Mouse (Mus musculus): ENCODE data around the gene Pik3ap1. TPM values are rescaled to one million over a fixed set of nuclear protein-coding genes. Genes with fewer than 3 reads are reported as not detected.
"Not testable (repeated sequence)": the region's sequence is repeated elsewhere in the genome, so short reads cannot be mapped to it uniquely, and the experiment has no call there.

Gene Pik3ap1
- polyA plus RNA-seq, 1 experiment from 2014 or later = 2.0 TPM

- Histone ChIP-seq H3K4me1 (no peaks in the 10 kb centered on the region), H3K27me3 (replicated peaks) (no peaks in the 10 kb centered on the region), H3K9ac (no peak overlapping the region), H3K9me3 (no peaks in the 10 kb centered on the region), H3K4me3 (no peak overlapping the region), H3K4me2 (no peak overlapping the region), H3K27ac (replicated peaks) (no peak overlapping the region), H3K36me3 (no peaks in the 10 kb centered on the region)
- ATAC-seq (ENCODE audit: extremely low read depth, insufficient number of reproducible peaks, low FRiP score, low TSS enrichment) = no peak
- WGBS = 69% methylated on average over 9 of the region's 9 CpGs
Measured at GRCm38 (mm10) chr19:41328743-41329142, 56.2 kb downstream of the Pik3ap1 start.

- peaks cover 13% of the 10 kb centered on the region; the same call in 1 of the 2 replicates for H3K27me3 ChIP-seq (replicated peaks)
- no peak overlapping the region for H3K27ac ChIP-seq (replicated peaks)
- H3K4me2 ChIP-seq = no peak overlapping the region
- H3K9me3 ChIP-seq = no peaks in the 10 kb centered on the region
- no peak for ATAC-seq (ENCODE audit: extremely low read depth, insufficient number of reproducible peaks, low FRiP score, low TSS enrichment)
- no peak overlapping the region for H3K9ac ChIP-seq
- no peak overlapping the region for H3K4me3 ChIP-seq
- H3K36me3 ChIP-seq = no peaks in the 10 kb centered on the region
- H3K4me1 ChIP-seq = no peaks in the 10 kb centered on the region
Measured at GRCm38 (mm10) chr19:41323813-41324212, 61.1 kb downstream of the Pik3ap1 start.

- 73% methylated on average over 4 of the region's 4 CpGs for WGBS
- no peaks in the 10 kb centered on the region for H3K4me1 ChIP-seq
- ATAC-seq (ENCODE audit: extremely low read depth, insufficient number of reproducible peaks, low FRiP score, low TSS enrichment) = no peak
Measured at GRCm38 (mm10) chr19:41323125-41323524, 61.8 kb downstream of the Pik3ap1 start.

GRCm38 (mm10) chr19:41321149-41321548 is 63.8 kb downstream of the Pik3ap1 start:
- WGBS = 76% methylated on average over 4 of the region's 4 CpGs
- H3K9me3 ChIP-seq = no peaks in the 10 kb centered on the region

More at GRCm38 (mm10) chr19:41323125-41323524, 61.8 kb downstream of the Pik3ap1 start:
- Histone ChIP-seq H3K27me3 (replicated peaks) (peaks cover 18% of the 10 kb centered on the region; the same call in 1 of the 2 replicates), H3K9me3 (no peaks in the 10 kb centered on the region), H3K4me2 (no peak overlapping the region), H3K27ac (replicated peaks) (no peak overlapping the region), H3K4me3 (no peak overlapping the region), H3K9ac (no peak overlapping the region), H3K36me3 (no peaks in the 10 kb centered on the region)

GRCm38 (mm10) chr19:41317315-41318095 is 67.4 kb downstream of the Pik3ap1 start:
- Histone ChIP-seq H3K9ac (no peak overlapping the region), H3K27ac (replicated peaks) (no peak overlapping the region), H3K27me3 (replicated peaks) (peaks cover 30% of the 10 kb centered on the region), H3K4me3 (no peak overlapping the region), H3K36me3 (no peaks in the 10 kb centered on the region), H3K4me1 (no peaks in the 10 kb centered on the region), H3K9me3 (no peaks in the 10 kb centered on the region), H3K4me2 (no peak overlapping the region)
- 42% methylated on average over 11 of the region's 11 CpGs for WGBS
- no peak for ATAC-seq (ENCODE audit: extremely low read depth, insufficient number of reproducible peaks, low FRiP score, low TSS enrichment)

More at GRCm38 (mm10) chr19:41321149-41321548, 63.8 kb downstream of the Pik3ap1 start:
- H3K36me3 ChIP-seq = no peaks in the 10 kb centered on the region
- H3K4me3 ChIP-seq = no peak overlapping the region
- H3K4me2 ChIP-seq = no peak overlapping the region
- no peak overlapping the region for H3K9ac ChIP-seq
- ATAC-seq (ENCODE audit: extremely low read depth, insufficient number of reproducible peaks, low FRiP score, low TSS enrichment) = no peak
- H3K27ac ChIP-seq (replicated peaks) = no peak overlapping the region
- peaks cover 29% of the 10 kb centered on the region for H3K27me3 ChIP-seq (replicated peaks)
- H3K4me1 ChIP-seq = no peaks in the 10 kb centered on the region

- Histone ChIP-seq H3K4me1 (peaks cover 9% of the 10 kb centered on the region; the same call in 1 of the 2 replicates), H3K27ac (replicated peaks) (no peak overlapping the region), H3K27me3 (replicated peaks) (peaks cover 24% of the 10 kb centered on the region), H3K36me3 (no peaks in the 10 kb centered on the region), H3K4me3 (no peak overlapping the region), H3K4me2 (no peak overlapping the region), H3K9me3 (no peaks in the 10 kb centered on the region), H3K9ac (no peak overlapping the region)
- ATAC-seq (ENCODE audit: extremely low read depth, insufficient number of reproducible peaks, low FRiP score, low TSS enrichment) = no peak
- WGBS = 79% methylated on average over 7 of the region's 7 CpGs
Measured at GRCm38 (mm10) chr19:41314696-41315095, 70.2 kb downstream of the Pik3ap1 start.

GRCm38 (mm10) chr19:41313663-41314062 is 71.2 kb downstream of the Pik3ap1 start:
- H3K27ac ChIP-seq (replicated peaks) = no peak overlapping the region
- no peak overlapping the region for H3K4me2 ChIP-seq
- H3K36me3 ChIP-seq = no peaks in the 10 kb centered on the region
- WGBS = 18% methylated on average over 6 of the region's 6 CpGs
- ATAC-seq (ENCODE audit: extremely low read depth, insufficient number of reproducible peaks, low FRiP score, low TSS enrichment) = no peak
- H3K27me3 ChIP-seq (replicated peaks) = peaks cover 15% of the 10 kb centered on the region
- H3K9ac ChIP-seq = no peak overlapping the region
- H3K4me1 ChIP-seq = peaks cover 9% of the 10 kb centered on the region; the same call in 1 of the 2 replicates
- H3K9me3 ChIP-seq = no peaks in the 10 kb centered on the region
- no peak overlapping the region for H3K4me3 ChIP-seq

- not testable (repeated sequence) for H3K4me2 ChIP-seq; H3K9me3 ChIP-seq; H3K4me3 ChIP-seq; H3K36me3 ChIP-seq; ATAC-seq (ENCODE audit: extremely low read depth, insufficient number of reproducible peaks, low FRiP score, low TSS enrichment); H3K9ac ChIP-seq; H3K27ac ChIP-seq (replicated peaks); H3K4me1 ChIP-seq
- H3K27me3 ChIP-seq (replicated peaks) = peaks cover 12% of the 10 kb centered on the region
- WGBS = 89% methylated on average over 8 of the region's 8 CpGs
Measured at GRCm38 (mm10) chr19:41312587-41312986, 72.3 kb downstream of the Pik3ap1 start.

GRCm38 (mm10) chr19:41312027-41312426 is 72.9 kb downstream of the Pik3ap1 start:
- ATAC-seq (ENCODE audit: extremely low read depth, insufficient number of reproducible peaks, low FRiP score, low TSS enrichment) = no peak

GRCm38 (mm10) chr19:41310971-41311703 is 73.8 kb downstream of the Pik3ap1 start:
- Histone ChIP-seq H3K4me3 (peak overlapping the region; percentile 51), H3K4me2 (peak overlapping the region; percentile 78), H3K4me1 (peaks cover 9% of the 10 kb centered on the region; the same call in 1 of the 2 replicates), H3K36me3 (no peaks in the 10 kb centered on the region), H3K27me3 (replicated peaks) (peaks cover under 1% of the 10 kb centered on the region), H3K9ac (peak overlapping the region; percentile 29; the same call in 1 of the 2 replicates), H3K27ac (replicated peaks) (no peak overlapping the region), H3K9me3 (no peaks in the 10 kb centered on the region)
- peak; percentile 82; the same call in 1 of the 2 replicates for ATAC-seq (ENCODE audit: extremely low read depth, insufficient number of reproducible peaks, low FRiP score, low TSS enrichment)
- WGBS = 20% methylated on average over 20 of the region's 20 CpGs

More at GRCm38 (mm10) chr19:41312027-41312426, 72.9 kb downstream of the Pik3ap1 start:
- peaks cover 9% of the 10 kb centered on the region; the same call in 1 of the 2 replicates for H3K4me1 ChIP-seq
- no peaks in the 10 kb centered on the region for H3K9me3 ChIP-seq
- H3K27ac ChIP-seq (replicated peaks) = no peak overlapping the region
- H3K4me3 ChIP-seq = no peak overlapping the region
- H3K4me2 ChIP-seq = no peak overlapping the region
- WGBS = 80% methylated on average over 4 of the region's 4 CpGs
- peaks cover 10% of the 10 kb centered on the region for H3K27me3 ChIP-seq (replicated peaks)
- H3K36me3 ChIP-seq = no peaks in the 10 kb centered on the region
- no peak overlapping the region for H3K9ac ChIP-seq

GRCm38 (mm10) chr19:41303933-41304332 is 81.0 kb downstream of the Pik3ap1 start:
- H3K27me3 ChIP-seq (replicated peaks) = no peaks in the 10 kb centered on the region
- H3K9me3 ChIP-seq = no peaks in the 10 kb centered on the region
- peaks cover 6% of the 10 kb centered on the region; the same call in 1 of the 2 replicates for H3K4me1 ChIP-seq
- 73% methylated on average over 3 of the region's 3 CpGs for WGBS
- no peaks in the 10 kb centered on the region for H3K36me3 ChIP-seq
- no peak overlapping the region for H3K27ac ChIP-seq (replicated peaks)
- no peak overlapping the region for H3K4me2 ChIP-seq
- ATAC-seq (ENCODE audit: extremely low read depth, insufficient number of reproducible peaks, low FRiP score, low TSS enrichment) = no peak
- H3K9ac ChIP-seq = no peak overlapping the region
- no peak overlapping the region for H3K4me3 ChIP-seq

Data from heart, embryonic 13.5 days (tissue).